Mouse (Mus musculus) heart, postnatal 4 days (tissue): Measurements from ENCODE around the gene Cbx6. TPM values are rescaled to one million over a fixed set of nuclear protein-coding genes. Genes with fewer than 3 reads are reported as not detected.
A peak's percentile ranks its signal among the peaks of the same experiment; 100 is the strongest.

Experiments
- DNase-seq: peaks from one replicate; pipeline ENCODE4 v3.0.0; 2021
- total RNA-seq, 2 experiments: library from RNA; stranded (reverse); gene quantifications; 2 replicates each; pipeline ENCODE4 v1.2.3; 2021

The Cbx6 gene
- 10 to 100 TPM; 53.1 to 57.5 TPM for total RNA-seq

DNA sequence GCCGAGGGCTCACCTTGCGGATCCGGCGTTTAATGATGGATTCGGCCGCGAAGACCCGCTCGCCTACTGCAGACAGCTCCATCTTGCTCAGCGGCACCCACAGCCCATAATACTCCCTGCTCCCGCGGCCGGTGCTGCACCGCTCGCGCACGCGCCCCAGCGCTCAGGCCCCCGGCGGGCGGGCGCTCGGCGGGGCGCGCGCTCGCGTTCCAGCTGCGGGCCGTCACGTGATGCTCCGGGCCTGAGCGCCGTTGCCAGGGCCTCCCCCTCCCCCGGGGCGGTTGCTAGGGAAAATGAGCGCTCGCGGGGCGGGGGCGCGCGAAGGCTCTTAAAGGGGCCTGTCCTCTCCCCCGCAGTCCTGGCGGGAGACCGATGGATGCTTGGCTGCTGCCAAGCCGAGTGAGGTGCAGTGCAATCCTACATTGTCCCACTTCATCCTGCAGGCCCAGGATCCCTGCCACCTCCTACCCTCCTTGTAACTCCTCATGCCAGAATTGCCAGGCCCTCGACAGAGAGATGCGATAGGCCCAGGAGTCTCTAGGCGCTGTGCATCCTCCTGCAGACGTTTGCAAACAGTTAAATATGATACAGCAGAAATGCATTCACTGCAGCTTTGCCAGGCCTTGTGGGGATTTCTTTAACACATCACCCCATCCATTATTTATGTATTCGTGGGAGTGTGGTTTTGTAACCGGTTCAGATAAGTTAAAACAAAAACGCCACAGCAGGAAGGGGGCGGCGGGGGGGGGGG is at the start of gene Cbx6, which contains the start of gene Npcd:
TSS of gene Cbx6 (minus strand) at position 559 of the 751 bp plus-strand sequence.
TSS of gene Npcd (minus strand) at position 108 of the 751 bp plus-strand sequence.
- peak; percentile 98 for DNase-seq

DNA sequence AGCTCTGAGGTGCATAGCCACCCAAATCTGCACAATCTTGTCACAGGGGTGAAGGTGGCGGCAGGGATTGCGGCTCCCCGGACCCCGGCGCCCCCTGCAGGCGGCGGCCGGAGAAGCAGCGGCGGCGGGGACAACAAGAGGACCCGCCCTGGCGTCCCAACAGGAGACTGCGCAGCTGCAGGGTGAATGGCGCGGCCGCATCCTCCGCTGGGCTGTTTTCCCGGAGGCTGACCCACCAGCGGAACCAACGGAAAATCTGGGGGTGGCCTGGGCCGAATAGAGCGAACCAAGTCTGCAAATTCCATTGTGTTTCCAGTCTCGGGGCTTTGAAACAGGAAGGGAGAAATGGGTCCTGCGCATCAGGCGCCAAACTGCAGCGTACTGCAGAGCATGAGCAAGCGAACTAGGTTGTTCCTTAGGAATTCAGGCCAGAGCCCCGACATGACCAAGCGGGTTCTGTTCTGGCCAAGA is 48.9 kb upstream of the Cbx6 start:
- peak; percentile 97 for DNase-seq

- DNase-seq, result no peak
Observed at GRCm38 (mm10) chr15:79882623-79883267, 48.3 kb upstream of the Cbx6 start.

GRCm38 (mm10) chr15:79880477-79880876 is 46.0 kb upstream of the Cbx6 start:
- no peak for DNase-seq

DNA sequence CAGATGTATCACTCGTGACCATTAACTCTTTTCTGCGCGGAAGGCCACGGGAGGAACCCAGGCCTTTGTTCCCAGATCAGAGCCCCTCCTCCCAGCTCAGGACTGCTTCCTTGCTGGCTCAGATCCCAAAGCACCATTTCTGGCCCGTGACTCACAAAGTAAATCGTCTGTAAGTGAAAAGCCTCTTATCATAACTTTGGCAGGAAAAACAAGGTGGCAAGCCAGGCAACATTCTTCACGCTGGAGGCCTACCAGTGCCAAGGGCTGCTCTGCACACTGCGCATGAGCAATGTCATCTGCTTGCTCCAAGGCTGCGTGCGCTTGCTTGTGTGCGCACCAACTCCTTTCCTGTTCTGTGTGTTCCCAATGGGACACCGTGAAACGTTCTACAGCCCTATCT is 44.8 kb upstream of the Cbx6 start:
- DNase-seq, result peak; percentile 94

GRCm38 (mm10) chr15:79878725-79879136 is 44.2 kb upstream of the Cbx6 start:
- DNase-seq, result peak; percentile 54

DNA sequence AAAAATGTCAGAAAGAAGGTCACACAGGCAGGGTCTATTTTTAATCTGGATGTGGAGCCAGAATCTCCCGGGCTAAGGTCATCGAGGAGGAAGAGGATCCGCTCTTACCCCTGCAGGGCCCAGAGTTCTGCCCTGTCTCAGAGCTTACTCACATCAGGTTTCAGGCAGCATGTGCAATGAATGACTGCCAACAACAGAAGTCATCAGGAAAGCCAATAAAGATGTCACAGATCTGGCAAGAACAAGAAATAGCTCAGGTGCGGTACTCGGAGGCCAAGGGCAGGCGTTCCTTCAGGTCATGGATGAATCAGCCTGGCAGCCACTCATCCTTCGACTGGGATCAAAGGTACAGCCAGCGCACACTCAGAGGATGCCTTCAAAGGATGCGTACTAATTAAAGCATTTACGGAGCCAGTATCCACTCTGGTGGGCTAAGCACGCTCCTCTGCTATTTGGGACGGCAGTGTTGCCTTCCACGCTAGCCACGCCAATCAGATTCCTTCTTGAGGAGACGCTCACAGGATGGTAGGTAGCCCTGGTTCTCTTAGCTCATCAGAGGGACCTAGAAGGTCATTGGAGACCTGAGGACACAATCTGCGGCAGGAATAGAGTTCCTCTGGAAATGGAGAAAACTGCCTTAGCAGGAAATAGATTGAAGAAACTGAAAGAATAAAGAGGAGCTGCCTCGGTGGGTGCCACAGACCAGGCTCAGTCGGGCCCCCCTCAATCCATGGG is 40.9 kb upstream of the Cbx6 start:
- DNase-seq, result no peak

DNA sequence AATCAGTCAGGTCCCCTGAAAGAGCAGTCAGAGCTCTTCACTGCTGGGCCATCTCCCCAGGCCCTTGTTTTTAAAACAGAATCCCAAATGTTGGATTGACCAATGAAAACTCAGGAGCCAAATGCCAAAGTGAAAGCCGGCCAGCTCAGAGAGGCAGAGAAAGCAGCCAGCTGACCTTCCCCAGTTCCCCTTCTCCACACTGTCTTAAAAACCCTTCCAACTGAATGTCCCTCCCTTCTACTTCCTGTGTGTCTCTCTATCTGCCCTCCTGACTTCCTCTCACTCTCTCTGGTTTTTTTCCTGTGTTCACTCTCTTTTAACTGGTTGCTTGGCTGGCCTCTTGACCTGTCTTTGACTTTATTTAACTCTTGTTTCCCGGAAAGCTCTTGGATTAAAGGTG is 39.5 kb upstream of the Cbx6 start:
- DNase-seq, result no peak

DNA sequence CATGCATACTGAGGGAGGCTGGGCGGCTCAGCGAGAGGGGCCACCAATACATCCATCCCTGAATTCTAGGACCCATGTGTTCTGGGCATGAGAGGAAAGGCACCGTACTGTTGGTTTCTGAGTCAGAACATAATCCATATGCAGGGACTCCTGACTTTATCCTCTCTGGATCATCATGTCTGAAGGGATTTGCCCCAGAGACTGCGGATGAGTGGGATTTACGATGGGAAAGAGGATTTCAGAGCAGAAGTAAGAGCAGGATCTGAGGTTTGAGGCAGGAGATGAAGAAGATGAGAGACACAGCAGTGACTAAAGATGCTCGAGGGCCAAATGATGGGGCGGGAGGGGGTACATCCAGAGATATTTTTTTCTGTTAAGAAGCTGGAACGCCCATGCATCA is 39.1 kb upstream of the Cbx6 start:
- no peak for DNase-seq

GRCm38 (mm10) chr15:79867260-79868002 is 32.9 kb upstream of the Cbx6 start:
- no peak for DNase-seq

- DNase-seq, result no peak
Observed at GRCm38 (mm10) chr15:79859821-79860220, 25.3 kb upstream of the Cbx6 start.

- no peak for DNase-seq
Observed at GRCm38 (mm10) chr15:79858979-79859378, 24.5 kb upstream of the Cbx6 start.

GRCm38 (mm10) chr15:79850143-79850542 is 15.7 kb upstream of the Cbx6 start:
- no peak for DNase-seq

- peak; percentile 68 for DNase-seq
Observed at GRCm38 (mm10) chr15:79847100-79847499, 12.6 kb upstream of the Cbx6 start.

DNA sequence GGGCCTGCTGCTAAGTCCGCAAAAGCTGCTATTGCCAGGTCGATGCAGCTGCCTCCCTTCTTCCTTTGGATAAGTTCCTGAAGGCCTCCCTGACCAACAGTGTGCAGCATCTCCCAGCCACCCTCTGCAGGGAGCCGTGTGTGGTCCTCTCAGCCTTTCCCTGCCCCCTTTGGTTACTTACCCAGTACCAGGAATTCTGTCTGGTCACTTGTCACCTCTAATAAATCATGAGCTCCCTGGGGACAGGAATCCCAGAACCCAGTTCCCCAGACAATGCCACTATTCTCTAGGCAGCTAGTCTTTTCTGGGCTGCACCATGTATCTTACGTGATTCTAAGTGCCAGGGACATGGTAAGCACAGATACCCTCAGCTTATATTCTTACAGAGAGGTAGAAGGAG is 11.5 kb upstream of the Cbx6 start:
- DNase-seq, result no peak

DNA sequence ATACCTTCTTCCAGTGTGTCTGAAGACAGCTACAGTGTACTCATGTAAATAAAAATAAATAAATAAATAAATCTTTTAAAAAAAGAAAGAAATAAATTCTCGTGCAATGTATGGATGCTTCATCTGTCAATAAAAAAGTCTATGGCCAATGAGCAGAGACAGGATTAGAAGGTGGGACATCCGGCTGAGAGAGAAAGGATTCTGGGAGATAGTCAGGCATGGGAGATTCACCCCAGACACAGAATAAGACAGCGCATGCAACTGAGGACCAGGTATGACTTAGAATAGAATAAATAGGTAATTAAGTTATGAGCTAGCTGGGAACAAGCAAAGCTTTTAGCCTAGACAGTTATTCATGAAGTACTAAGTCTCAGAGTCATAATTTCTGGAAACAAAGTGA is 8.5 kb upstream of the Cbx6 start:
- DNase-seq, result no peak

GRCm38 (mm10) chr15:79840281-79840680 is 5.8 kb upstream of the Cbx6 start:
- DNase-seq, result no peak

GRCm38 (mm10) chr15:79834881-79835260 is 383 bp upstream of the Cbx6 start:
- no peak for DNase-seq

DNA sequence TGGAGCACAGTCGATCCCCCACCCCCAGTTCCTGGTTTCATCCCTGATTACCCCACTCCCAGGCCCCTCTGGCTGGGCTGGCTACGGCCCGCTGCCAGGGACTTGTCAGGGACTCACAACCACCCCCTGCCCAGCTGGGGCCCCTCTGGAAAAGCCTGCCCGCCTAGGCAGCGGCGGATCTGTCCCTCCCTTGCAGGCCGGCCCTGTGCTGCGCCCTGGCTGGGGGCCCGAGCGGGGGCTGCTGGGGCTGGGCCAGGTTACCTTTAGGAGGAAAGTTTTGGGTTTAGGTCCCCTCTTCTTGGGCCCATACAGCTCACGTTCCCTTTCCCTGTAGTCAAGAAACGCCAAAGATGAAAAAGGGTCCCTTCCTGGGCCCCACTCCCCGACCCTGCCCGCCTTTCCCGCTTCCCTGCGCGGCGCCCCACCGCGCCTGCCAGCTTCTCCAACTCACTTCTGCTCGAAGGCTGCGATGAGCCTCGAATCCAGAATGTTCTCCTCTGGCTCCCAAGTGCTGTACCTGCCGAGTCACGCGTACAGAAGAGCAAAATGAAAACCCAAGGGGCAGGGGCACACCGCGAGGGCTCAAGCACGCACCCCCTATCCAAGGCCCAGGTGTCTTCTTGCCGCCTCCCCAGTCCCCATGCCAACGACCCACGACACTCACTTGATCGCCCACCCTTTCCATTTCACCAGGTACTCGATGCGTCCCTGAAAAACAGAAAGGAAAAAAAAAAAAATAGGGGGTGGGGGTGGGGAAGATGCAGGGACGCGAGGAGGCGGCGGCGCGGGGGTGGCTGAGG is 1.0 kb downstream of the Cbx6 start:
- DNase-seq, result peak; percentile 63

DNA sequence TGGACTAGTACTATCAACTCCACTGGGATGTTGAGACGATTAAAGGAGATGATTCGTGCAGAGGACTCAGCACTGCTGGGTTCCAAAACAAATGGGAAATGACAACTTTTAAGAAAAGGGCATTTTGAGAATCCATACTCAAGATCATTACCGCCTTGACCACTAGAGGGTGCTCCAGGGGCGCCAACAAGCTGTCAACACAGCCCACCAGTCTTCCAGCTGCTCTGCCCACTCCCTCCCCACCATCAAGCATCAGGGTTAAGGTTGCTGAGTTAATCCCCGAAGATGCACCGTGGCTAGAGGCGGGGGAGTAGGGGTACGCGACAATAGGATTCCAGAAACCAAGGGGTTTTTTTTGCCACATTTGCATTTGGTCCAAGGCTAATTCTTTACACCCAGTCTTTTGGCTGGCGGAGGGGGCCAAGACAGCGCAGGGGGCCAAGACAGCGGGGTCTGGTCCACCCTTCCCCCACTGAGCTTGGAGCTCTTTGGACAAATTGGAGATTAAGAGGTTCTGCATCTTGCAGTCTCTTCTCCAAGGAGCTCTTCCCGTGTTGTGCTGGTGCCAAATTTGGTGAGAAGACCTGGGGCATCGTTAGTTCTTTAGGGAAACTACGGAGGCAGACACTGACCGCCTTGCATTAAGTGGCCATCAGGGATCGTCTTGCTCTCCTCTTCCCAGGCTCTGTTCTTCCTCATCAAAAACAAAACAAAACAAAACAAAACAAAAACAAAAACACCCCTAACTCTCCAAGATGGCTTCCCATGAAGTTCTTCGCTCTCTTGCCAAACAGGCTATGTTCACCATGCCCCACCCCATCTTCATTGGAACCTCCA is 2.2 kb downstream of the Cbx6 start:
- DNase-seq, result peak; percentile 88

DNA sequence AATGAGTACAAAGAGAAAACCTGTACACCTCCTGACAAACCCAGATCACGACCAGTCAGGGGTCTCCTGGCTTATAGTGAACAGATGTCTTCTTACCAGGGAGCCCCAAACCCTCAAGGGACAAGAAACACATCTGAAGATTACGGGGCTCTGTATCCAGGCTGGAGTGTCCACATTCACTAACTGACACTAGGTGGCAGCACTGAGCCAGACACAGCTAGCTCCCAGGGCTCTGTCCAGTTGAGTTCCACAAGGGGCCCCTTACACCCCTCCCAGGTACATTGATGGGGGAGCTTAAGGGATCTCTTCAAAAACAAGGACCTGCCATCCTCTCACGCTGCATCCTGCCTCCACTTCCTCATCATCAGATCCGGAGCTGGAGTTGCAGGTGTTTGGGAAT is 4.1 kb downstream of the Cbx6 start:
- peak; percentile 84 for DNase-seq
